Mouse (Mus musculus) CH12F3 (cell line): ENCODE data around the gene Sez6l.

Source experiments
- in situ Hi-C: fragments of 300-500 bp; cut with MboI; formaldehyde crosslinking; loops from 2 replicates; pipeline ENCODE4 v1.14.3; 2020; ENCODE audit warnings: low sequenced_read_pairs

Gene Sez6l

GRCm38 (mm10) chr5:112393741-112394414 lies 183.1 kb downstream of the Sez6l start:
- in situ Hi-C loops: no loop called here

GRCm38 (mm10) chr5:112391676-112392323 lies 185.2 kb downstream of the Sez6l start:
- in situ Hi-C loops: no loop called here

- in situ Hi-C loops: no loop called here
Measured at GRCm38 (mm10) chr5:112391002-112391401, 186.0 kb downstream of the Sez6l start.

GRCm38 (mm10) chr5:112389352-112389751 lies 187.6 kb downstream of the Sez6l start:
- in situ Hi-C loops: no loop called here

GRCm38 (mm10) chr5:112385973-112386372 lies 191.0 kb downstream of the Sez6l start:
- in situ Hi-C loops: no loop called here

GRCm38 (mm10) chr5:112384805-112385472 lies 192.0 kb downstream of the Sez6l start:
- in situ Hi-C loops: no loop called here

- in situ Hi-C loops: no loop called here
Measured at GRCm38 (mm10) chr5:112382641-112383330, 194.2 kb downstream of the Sez6l start.

GRCm38 (mm10) chr5:112382042-112382441 lies 194.9 kb downstream of the Sez6l start:
- in situ Hi-C loops: no loop called here

- in situ Hi-C loops: no loop called here
Measured at GRCm38 (mm10) chr5:112381154-112381553, 195.8 kb downstream of the Sez6l start.

- in situ Hi-C loops: no loop called here
Measured at GRCm38 (mm10) chr5:112378716-112379115, 198.3 kb downstream of the Sez6l start.

GRCm38 (mm10) chr5:112377380-112377779 lies 199.6 kb downstream of the Sez6l start:
- in situ Hi-C loops: no loop called here

GRCm38 (mm10) chr5:112376111-112376510 lies 200.9 kb downstream of the Sez6l start:
- in situ Hi-C loops: no loop called here

- in situ Hi-C loops: no loop called here
Measured at GRCm38 (mm10) chr5:112371933-112372332, 205.1 kb downstream of the Sez6l start.

- in situ Hi-C loops: no loop called here
Measured at GRCm38 (mm10) chr5:112370236-112370813, 206.7 kb downstream of the Sez6l start.

- in situ Hi-C loops: no loop called here
Measured at GRCm38 (mm10) chr5:112369326-112369725, 207.7 kb downstream of the Sez6l start.
